1 mouse cellular context compared by ENCODE assay signal in genomic region chr9:78149770-78150169, GRCm38 (mm10). TPM values are rescaled to one million over a fixed set of nuclear protein-coding genes. Genes with fewer than 3 reads are reported as not detected.
"Had no signal": no experiment of that assay in that cellular context is flagged by ENCODE, and none has a peak within 500 bp of the region (broad histone marks: within the 10 kb centered on the region; RNA-seq: fewer than 3 reads in every experiment).

No protein-coding gene starts in this region.

RNA-seq across cellular contexts. Expression of gene Gsta4, which starts 32.8 kb away (rescaled TPM):
- polyA plus RNA-seq: macrophage had no signal
